Mouse (Mus musculus) kidney, adult 11 months (tissue): ENCODE measurements around the gene Ehbp1.

Source experiments
- DNase-seq: peaks from one replicate; pipeline ENCODE4 v3.0.0; 2022

Ehbp1 gene

GRCm38 (mm10) chr11:22050864-22051263 lies 291.2 kb downstream of the Ehbp1 start:
- peak; percentile 32 for DNase-seq

- no peak for DNase-seq
Observed at GRCm38 (mm10) chr11:22039854-22040426, 302.2 kb downstream of the Ehbp1 start.

- no peak for DNase-seq
Observed at GRCm38 (mm10) chr11:22034564-22035105, 307.5 kb downstream of the Ehbp1 start.

- no peak for DNase-seq
Observed at GRCm38 (mm10) chr11:22033582-22033981, 308.5 kb downstream of the Ehbp1 start.

GRCm38 (mm10) chr11:22020602-22021001 lies 321.5 kb downstream of the Ehbp1 start:
- DNase-seq: no peak

GRCm38 (mm10) chr11:22017444-22017843 lies 324.6 kb downstream of the Ehbp1 start:
- no peak for DNase-seq

GRCm38 (mm10) chr11:22016341-22016740 lies 325.8 kb downstream of the Ehbp1 start:
- no peak for DNase-seq

GRCm38 (mm10) chr11:22008817-22009216 lies 333.3 kb downstream of the Ehbp1 start:
- no peak for DNase-seq

GRCm38 (mm10) chr11:22008129-22008596 lies 333.9 kb downstream of the Ehbp1 start:
- DNase-seq: no peak

- no peak for DNase-seq
Observed at GRCm38 (mm10) chr11:22007781-22008110, 334.3 kb downstream of the Ehbp1 start.

- no peak for DNase-seq
Observed at GRCm38 (mm10) chr11:22007088-22007780, 334.9 kb downstream of the Ehbp1 start.

GRCm38 (mm10) chr11:22006471-22007087 lies 335.5 kb downstream of the Ehbp1 start:
- no peak for DNase-seq

- no peak for DNase-seq
Observed at GRCm38 (mm10) chr11:22005281-22005870, 336.7 kb downstream of the Ehbp1 start.

GRCm38 (mm10) chr11:22004331-22004841 lies 337.7 kb downstream of the Ehbp1 start:
- no peak for DNase-seq

GRCm38 (mm10) chr11:22003341-22003981 lies 338.6 kb downstream of the Ehbp1 start:
- DNase-seq: peak; percentile 9

GRCm38 (mm10) chr11:22002783-22003340 lies 339.2 kb downstream of the Ehbp1 start, which contains the start of gene Otx1:
Gene Otx1, minus strand, starts transcription at chr11:22002897.
- DNase-seq: peak; percentile 2

GRCm38 (mm10) chr11:22002062-22002782 lies 339.9 kb downstream of the Ehbp1 start:
- peak; percentile 6 for DNase-seq

- peak; percentile 23 for DNase-seq
Observed at GRCm38 (mm10) chr11:22001321-22002061, 340.6 kb downstream of the Ehbp1 start.

GRCm38 (mm10) chr11:22000316-22001076 lies 341.6 kb downstream of the Ehbp1 start:
- peak; percentile 2 for DNase-seq
